Mouse (Mus musculus): ENCODE data around the gene Cdhr3. TPM values are rescaled to one million over a fixed set of nuclear protein-coding genes. Genes with fewer than 3 reads are reported as not detected.
"Not testable (repeated sequence)": the region's sequence is repeated elsewhere in the genome, so short reads cannot be mapped to it uniquely, and the experiment has no call there.

The Cdhr3 gene
- polyA plus RNA-seq, 1 experiment = 3.9 TPM

- Histone ChIP-seq H3K27ac (ENCODE audit: insufficient read depth, low read length) (no peak overlapping the region), H3K4me3 (ENCODE audit: insufficient read depth, low read length) (no peak overlapping the region), H3K4me1 (ENCODE audit: control insufficient read depth, insufficient read depth, low read length) (no peaks in the 10 kb centered on the region)
- TF ChIP-seq CTCF (IDR thresholded peaks at IDR 0.05; ENCODE audit: extremely low read depth, insufficient read depth, low read length) (no peak), POLR2A (IDR thresholded peaks at IDR 0.05; ENCODE audit: extremely low read depth, insufficient read depth, low read length) (no peak)
Measured at GRCm38 (mm10) chr12:33086151-33086550, 6.5 kb downstream of the Cdhr3 start.

- Histone ChIP-seq H3K4me1 (ENCODE audit: control insufficient read depth, insufficient read depth, low read length) (no peaks in the 10 kb centered on the region), H3K27ac (ENCODE audit: insufficient read depth, low read length) (no peak overlapping the region), H3K4me3 (ENCODE audit: insufficient read depth, low read length) (no peak overlapping the region)
- no peak for TF ChIP-seq CTCF (IDR thresholded peaks at IDR 0.05; ENCODE audit: extremely low read depth, insufficient read depth, low read length)
- TF ChIP-seq POLR2A (IDR thresholded peaks at IDR 0.05; ENCODE audit: extremely low read depth, insufficient read depth, low read length) = no peak
Measured at GRCm38 (mm10) chr12:33084683-33085082, 8.0 kb downstream of the Cdhr3 start.

- H3K4me1 ChIP-seq (ENCODE audit: control insufficient read depth, insufficient read depth, low read length) = no peaks in the 10 kb centered on the region
- no peak overlapping the region for H3K4me3 ChIP-seq (ENCODE audit: insufficient read depth, low read length)
- H3K27ac ChIP-seq (ENCODE audit: insufficient read depth, low read length) = no peak overlapping the region
- no peak for TF ChIP-seq POLR2A (IDR thresholded peaks at IDR 0.05; ENCODE audit: extremely low read depth, insufficient read depth, low read length)
- no peak for TF ChIP-seq CTCF (IDR thresholded peaks at IDR 0.05; ENCODE audit: extremely low read depth, insufficient read depth, low read length)
Measured at GRCm38 (mm10) chr12:33083362-33083761, 9.3 kb downstream of the Cdhr3 start.

GRCm38 (mm10) chr12:33076309-33076708 lies 16.4 kb downstream of the Cdhr3 start:
- Histone ChIP-seq H3K4me1 (ENCODE audit: control insufficient read depth, insufficient read depth, low read length) (peaks cover 3% of the 10 kb centered on the region; the same call in 1 of the 2 replicates), H3K4me3 (ENCODE audit: insufficient read depth, low read length) (no peak overlapping the region), H3K27ac (ENCODE audit: insufficient read depth, low read length) (no peak overlapping the region)
- no peak for TF ChIP-seq POLR2A (IDR thresholded peaks at IDR 0.05; ENCODE audit: extremely low read depth, insufficient read depth, low read length)
- no peak for TF ChIP-seq CTCF (IDR thresholded peaks at IDR 0.05; ENCODE audit: extremely low read depth, insufficient read depth, low read length)

GRCm38 (mm10) chr12:33071901-33072672 lies 20.6 kb downstream of the Cdhr3 start:
- peaks cover 3% of the 10 kb centered on the region; the same call in 1 of the 2 replicates for H3K4me1 ChIP-seq (ENCODE audit: control insufficient read depth, insufficient read depth, low read length)
- H3K27ac ChIP-seq (ENCODE audit: insufficient read depth, low read length) = no peak overlapping the region
- TF ChIP-seq CTCF (IDR thresholded peaks at IDR 0.05; ENCODE audit: extremely low read depth, insufficient read depth, low read length) (no peak), POLR2A (IDR thresholded peaks at IDR 0.05; ENCODE audit: extremely low read depth, insufficient read depth, low read length) (no peak)
- H3K4me3 ChIP-seq (ENCODE audit: insufficient read depth, low read length) = no peak overlapping the region

- no peak overlapping the region for H3K4me3 ChIP-seq (ENCODE audit: insufficient read depth, low read length)
- peaks cover 11% of the 10 kb centered on the region for H3K4me1 ChIP-seq (ENCODE audit: control insufficient read depth, insufficient read depth, low read length)
- TF ChIP-seq POLR2A (IDR thresholded peaks at IDR 0.05; ENCODE audit: extremely low read depth, insufficient read depth, low read length) (no peak), CTCF (IDR thresholded peaks at IDR 0.05; ENCODE audit: extremely low read depth, insufficient read depth, low read length) (no peak)
- H3K27ac ChIP-seq (ENCODE audit: insufficient read depth, low read length) = no peak overlapping the region
Measured at GRCm38 (mm10) chr12:33068977-33069376, 23.7 kb downstream of the Cdhr3 start.

GRCm38 (mm10) chr12:33066355-33066754 lies 26.3 kb downstream of the Cdhr3 start:
- TF ChIP-seq CTCF (IDR thresholded peaks at IDR 0.05; ENCODE audit: extremely low read depth, insufficient read depth, low read length) (no peak), POLR2A (IDR thresholded peaks at IDR 0.05; ENCODE audit: extremely low read depth, insufficient read depth, low read length) (no peak)
- H3K4me3 ChIP-seq (ENCODE audit: insufficient read depth, low read length) = no peak overlapping the region

GRCm38 (mm10) chr12:33065162-33065561 lies 27.5 kb downstream of the Cdhr3 start:
- no peak overlapping the region for H3K4me3 ChIP-seq (ENCODE audit: insufficient read depth, low read length)
- TF ChIP-seq POLR2A (IDR thresholded peaks at IDR 0.05; ENCODE audit: extremely low read depth, insufficient read depth, low read length) (no peak), CTCF (IDR thresholded peaks at IDR 0.05; ENCODE audit: extremely low read depth, insufficient read depth, low read length) (no peak)
- H3K4me1 ChIP-seq (ENCODE audit: control insufficient read depth, insufficient read depth, low read length) = peaks cover 17% of the 10 kb centered on the region
- H3K27ac ChIP-seq (ENCODE audit: insufficient read depth, low read length) = no peak overlapping the region

More at GRCm38 (mm10) chr12:33066355-33066754, 26.3 kb downstream of the Cdhr3 start:
- Histone ChIP-seq H3K4me1 (ENCODE audit: control insufficient read depth, insufficient read depth, low read length) (peaks cover 11% of the 10 kb centered on the region), H3K27ac (ENCODE audit: insufficient read depth, low read length) (no peak overlapping the region)

GRCm38 (mm10) chr12:33064266-33064665 lies 28.4 kb downstream of the Cdhr3 start:
- no peak overlapping the region for H3K27ac ChIP-seq (ENCODE audit: insufficient read depth, low read length)
- no peak for TF ChIP-seq CTCF (IDR thresholded peaks at IDR 0.05; ENCODE audit: extremely low read depth, insufficient read depth, low read length)
- no peak for TF ChIP-seq POLR2A (IDR thresholded peaks at IDR 0.05; ENCODE audit: extremely low read depth, insufficient read depth, low read length)
- no peak overlapping the region for H3K4me3 ChIP-seq (ENCODE audit: insufficient read depth, low read length)
- H3K4me1 ChIP-seq (ENCODE audit: control insufficient read depth, insufficient read depth, low read length) = peaks cover 17% of the 10 kb centered on the region

GRCm38 (mm10) chr12:33063250-33063649 lies 29.4 kb downstream of the Cdhr3 start:
- no peak overlapping the region for H3K27ac ChIP-seq (ENCODE audit: insufficient read depth, low read length)
- H3K4me3 ChIP-seq (ENCODE audit: insufficient read depth, low read length) = no peak overlapping the region
- TF ChIP-seq POLR2A (IDR thresholded peaks at IDR 0.05; ENCODE audit: extremely low read depth, insufficient read depth, low read length) (no peak), CTCF (IDR thresholded peaks at IDR 0.05; ENCODE audit: extremely low read depth, insufficient read depth, low read length) (no peak)
- H3K4me1 ChIP-seq (ENCODE audit: control insufficient read depth, insufficient read depth, low read length) = peaks cover 17% of the 10 kb centered on the region

- H3K4me1 ChIP-seq (ENCODE audit: control insufficient read depth, insufficient read depth, low read length) = peaks cover 17% of the 10 kb centered on the region
- not testable (repeated sequence) for H3K4me3 ChIP-seq (ENCODE audit: insufficient read depth, low read length); H3K27ac ChIP-seq (ENCODE audit: insufficient read depth, low read length)
Measured at GRCm38 (mm10) chr12:33062379-33062778, 30.3 kb downstream of the Cdhr3 start.
